Mouse (Mus musculus): Measurements from ENCODE around the gene Hrnr. TPM values are rescaled to one million over a fixed set of nuclear protein-coding genes. Genes with fewer than 3 reads are reported as not detected.

Gene Hrnr
- not detected in 2 replicates for polyA plus RNA-seq (2015; fragmentation: Nextera tagmentation; extraction: Ambion mirVana)

DNA sequence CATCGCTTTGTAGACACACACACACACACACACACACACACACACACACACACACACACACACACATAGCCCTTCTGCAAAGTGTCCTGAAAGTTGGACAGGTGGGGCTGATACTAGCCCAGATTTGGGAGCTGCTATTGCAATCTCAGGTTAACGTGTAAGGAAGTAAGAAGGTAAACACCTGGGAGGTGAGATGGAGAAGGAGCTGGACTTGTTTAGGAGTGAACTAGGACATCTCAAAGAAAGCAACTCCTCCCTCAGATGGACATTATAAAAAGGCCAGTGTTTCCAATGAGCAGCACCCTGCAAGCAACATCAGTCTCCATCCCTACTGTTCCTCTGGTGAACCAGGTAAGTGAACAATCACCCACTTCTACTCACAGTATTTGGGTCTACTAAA lies at the start of gene Hrnr:
Hrnr (plus strand) TSS at position 301 of the 400 bp plus-strand sequence.

DNA sequence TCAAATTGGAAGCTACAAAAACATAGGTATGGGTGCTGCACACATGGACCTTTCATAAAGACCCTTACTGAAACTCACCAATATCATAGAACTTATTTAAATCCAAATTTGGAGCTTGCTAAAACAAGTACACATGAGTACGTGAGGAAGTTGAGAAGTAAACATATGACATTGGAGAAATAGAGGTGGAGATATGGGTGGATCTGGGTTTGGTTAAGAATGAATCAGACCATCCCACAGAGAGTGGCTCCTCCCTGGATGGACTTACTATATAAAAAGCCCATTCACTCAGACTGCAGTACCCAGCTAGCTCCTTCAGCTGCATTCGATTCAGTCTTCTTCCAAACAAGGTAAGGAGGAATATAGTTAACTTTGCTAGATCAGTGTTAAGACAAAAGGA lies 46.3 kb upstream of the Hrnr start, which contains the start of gene Flg:
Flg (plus strand) TSS at position 301 of the 400 bp plus-strand sequence.

Other genes starting within 250 kb of the Hrnr start
- gene Crnn, start 175.0 kb upstream of the Hrnr start, polyA plus RNA-seq (2015; fragmentation: Nextera tagmentation; extraction: Ambion mirVana): not detected in 2 replicates
- gene Flg2, start 122.5 kb upstream of the Hrnr start, polyA plus RNA-seq (2015; fragmentation: Nextera tagmentation; extraction: Ambion mirVana): not detected in 2 replicates
- 0.15 TPM in 1 of 2 replicates, not detected in the other for gene Flg, start 46.2 kb upstream of the Hrnr start, polyA plus RNA-seq (2015; fragmentation: Nextera tagmentation; extraction: Ambion mirVana)
- 0.02 TPM in 1 of 2 replicates, not detected in the other for gene Rptn, start 74.0 kb downstream of the Hrnr start, polyA plus RNA-seq (2015; fragmentation: Nextera tagmentation; extraction: Ambion mirVana)
- gene Tchh, start 122.6 kb downstream of the Hrnr start, polyA plus RNA-seq (2015; fragmentation: Nextera tagmentation; extraction: Ambion mirVana): 0.14 and 0.17 TPM in 2 replicates
- not detected in 2 replicates for gene Tchhl1, start 149.0 kb downstream of the Hrnr start, polyA plus RNA-seq (2015; fragmentation: Nextera tagmentation; extraction: Ambion mirVana)
- 860 and 1,069 TPM in 2 replicates for gene S100a11, start 200.7 kb downstream of the Hrnr start, polyA plus RNA-seq (2015; fragmentation: Nextera tagmentation; extraction: Ambion mirVana)
- 135 and 145 TPM in 2 replicates for gene S100a10, start 235.3 kb downstream of the Hrnr start, polyA plus RNA-seq (2015; fragmentation: Nextera tagmentation; extraction: Ambion mirVana)